Mouse (Mus musculus) WW6 (cell line): ENCODE measurements around the gene Cog1.

Experiments
- DNase-seq: peaks from one replicate; pipeline ENCODE4 v3.0.0-alpha.2; 2013; ENCODE audit warnings: low read depth, low spot score

Cog1 gene

DNA sequence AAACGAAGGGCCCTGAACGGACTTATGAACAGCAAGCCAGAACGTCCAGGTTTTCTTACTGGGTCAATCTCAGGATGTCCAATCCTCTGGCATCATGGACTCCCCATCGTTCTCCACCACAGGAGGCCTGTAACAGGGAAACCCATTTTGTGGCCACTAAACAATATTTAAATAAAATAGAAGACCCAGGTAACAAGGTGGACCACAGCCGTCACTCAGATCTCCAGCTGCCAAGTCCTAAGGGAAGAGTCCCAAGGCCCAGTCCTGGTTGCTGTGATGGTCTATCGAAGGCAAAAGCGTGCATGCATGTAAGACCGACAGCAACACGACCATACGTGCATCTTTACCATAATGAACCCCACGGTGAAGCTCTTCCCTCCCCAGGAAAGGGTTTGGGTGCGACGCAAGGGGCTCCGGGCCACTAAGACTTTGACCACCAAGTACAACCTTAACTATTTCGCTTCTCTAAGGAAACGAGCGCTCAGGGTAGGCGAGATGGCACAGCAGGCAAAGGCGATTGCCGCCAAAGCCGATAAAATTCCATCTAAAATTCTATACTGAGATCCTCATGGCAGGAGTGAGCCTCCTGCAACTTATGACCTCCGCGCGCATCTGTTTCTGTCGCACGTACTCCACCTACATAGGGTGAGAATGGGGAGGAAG, at the start of gene Cog1:
Gene Cog1 (plus strand): TSS at position 480 of the 663 bp plus-strand sequence.
- no peak for DNase-seq

DNA sequence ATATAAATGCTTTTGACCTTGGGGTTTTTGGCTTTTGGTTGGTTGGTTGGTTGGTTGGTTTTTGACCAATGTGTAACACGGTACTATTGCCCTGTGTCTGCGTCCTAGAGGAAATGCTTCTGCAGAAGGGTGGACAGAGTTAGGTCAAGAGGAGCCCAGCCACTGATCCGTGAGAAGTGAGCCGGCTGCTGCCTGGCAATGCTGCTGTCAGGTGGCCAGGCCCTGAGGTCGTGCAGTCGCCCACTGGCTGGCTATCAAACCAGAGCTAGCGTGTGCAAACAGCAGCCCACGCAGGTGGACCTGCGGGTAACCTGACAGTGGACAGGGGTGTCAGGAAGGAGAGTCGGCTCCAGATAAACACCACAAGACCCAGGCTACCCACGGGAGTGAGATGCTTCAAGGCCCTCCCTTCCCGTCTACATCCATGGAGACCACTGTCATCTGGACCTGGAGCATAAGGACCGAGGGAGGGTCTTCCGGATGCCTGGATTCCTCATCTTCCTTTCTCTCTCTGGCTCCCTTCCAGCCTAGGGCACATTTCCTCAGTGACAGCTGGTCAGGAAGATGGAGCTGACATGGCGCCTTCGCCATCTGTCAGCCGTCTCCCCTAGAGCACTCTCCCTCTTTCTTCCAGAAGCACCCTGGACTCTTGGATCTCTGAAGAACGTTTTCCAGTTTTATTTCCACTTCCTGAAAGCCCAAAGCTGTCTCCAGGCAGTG, 48.3 kb upstream of the Cog1 start:
- DNase-seq, result no peak

DNA sequence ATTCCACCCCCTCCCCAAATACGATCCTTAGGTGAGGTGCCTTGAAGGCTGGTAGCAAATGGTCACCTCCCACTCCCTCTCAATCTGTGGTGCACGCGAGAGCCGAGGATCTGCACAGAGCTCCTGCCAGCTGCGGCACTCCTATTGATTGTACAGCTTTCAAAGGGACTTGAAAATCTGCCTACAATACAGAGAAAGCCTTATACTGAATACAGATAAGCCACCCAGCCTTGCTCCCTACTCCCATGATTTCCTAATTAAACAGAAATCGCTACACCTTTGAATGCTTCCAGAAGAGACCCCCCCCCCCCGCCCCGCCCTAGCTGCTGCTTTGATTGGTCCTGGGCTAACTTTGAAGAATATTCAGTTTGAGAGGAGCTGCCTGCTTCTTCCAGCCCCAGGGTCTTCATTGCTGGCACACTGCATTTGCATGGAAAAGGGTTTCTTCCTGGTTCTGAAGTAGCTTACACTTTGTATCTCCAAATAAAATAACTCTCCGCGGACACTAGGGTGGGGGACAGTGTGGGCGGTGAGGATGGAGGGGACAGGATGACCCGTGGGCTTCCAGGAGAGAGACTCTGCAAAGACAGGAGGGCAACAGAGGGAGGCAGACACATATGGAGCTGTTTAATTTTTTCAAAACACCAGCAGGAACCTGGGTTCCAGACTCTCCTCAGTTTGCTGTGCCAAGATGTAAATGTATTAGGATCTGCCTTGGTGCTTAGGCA, 47.2 kb upstream of the Cog1 start:
- DNase-seq, result no peak

DNA sequence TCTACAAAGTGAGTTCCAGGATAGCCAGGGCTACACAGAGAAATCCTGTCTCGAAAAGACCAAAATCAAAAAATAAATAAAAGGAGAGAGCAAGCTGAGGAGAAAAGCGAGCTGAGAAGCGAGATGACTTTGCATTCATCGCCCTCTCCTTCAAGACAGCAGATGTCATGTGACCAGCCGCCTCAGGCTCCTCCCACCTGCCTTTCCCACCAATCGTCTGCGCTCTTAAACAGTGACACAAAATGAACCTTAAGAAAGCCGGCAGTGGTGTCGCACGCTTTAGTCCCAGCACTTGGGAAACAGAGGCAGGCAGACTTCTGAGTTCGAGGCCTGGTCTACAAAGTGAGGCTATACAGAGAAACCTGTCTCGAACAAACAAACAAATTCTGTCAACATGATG, 41.4 kb upstream of the Cog1 start:
- DNase-seq, result peak; percentile 52

DNA sequence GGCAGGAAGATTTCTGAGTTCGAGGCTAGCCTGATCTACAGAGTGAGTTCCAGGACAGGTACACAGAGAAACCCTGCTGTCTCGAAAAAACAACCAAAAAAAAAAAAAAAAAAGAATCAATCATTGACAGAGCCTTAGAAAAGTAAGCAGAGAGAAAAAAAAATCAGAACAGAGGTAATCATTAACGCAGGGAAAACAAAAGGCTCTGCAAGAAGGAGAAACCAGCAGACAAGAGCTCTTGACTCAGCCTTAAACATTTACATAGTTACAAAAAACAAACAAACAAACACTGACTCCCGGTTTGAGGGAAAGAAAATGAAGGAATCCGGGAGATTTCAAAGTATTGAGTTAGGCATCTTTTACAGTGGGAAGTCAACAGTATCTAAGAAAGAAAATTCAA, 39.4 kb upstream of the Cog1 start:
- no peak for DNase-seq

DNA sequence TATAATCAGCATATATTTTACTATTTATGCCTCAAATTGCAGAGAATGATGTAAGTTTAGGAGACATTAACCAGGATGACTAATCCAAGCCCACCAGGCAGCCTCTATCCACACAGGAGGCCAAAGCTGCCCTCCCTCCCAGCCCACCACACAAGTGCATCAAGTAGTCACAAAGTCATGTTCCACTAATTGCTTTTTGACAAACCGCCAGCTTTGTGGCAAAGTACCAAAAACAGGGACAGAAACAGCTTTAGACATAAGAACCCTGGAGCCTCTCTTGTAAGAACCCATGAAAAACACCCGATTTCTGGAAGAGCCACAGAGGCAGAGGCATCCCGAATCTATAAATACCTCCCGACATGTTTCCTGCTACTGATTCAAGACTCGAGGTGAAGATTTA, 38.7 kb upstream of the Cog1 start:
- no peak for DNase-seq

DNA sequence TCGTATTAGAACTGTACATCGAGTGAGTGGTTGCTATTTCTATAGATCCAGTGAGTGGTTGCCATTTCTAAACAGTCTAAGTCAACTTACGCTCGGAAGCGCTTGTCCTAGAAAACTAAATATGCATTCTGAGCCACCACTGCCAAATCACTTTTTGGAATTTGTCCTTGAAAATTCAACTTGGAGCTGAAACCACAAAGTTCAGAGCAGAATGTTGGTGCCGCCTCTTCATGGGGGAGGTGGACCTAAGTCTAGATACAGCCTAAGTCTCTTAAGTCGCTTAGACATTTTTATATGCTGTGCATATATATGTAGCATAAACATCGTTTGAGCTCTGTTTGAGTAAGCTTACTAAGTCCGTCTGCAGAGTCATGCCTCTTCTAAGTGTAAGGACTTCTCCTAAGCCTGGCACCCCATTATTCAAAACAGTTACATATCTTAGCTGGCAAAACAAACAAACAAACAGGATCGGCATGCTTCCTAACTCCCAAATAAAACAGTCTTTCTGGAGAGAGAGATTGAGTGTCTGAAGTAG, 37.8 kb upstream of the Cog1 start:
- DNase-seq, result no peak

DNA sequence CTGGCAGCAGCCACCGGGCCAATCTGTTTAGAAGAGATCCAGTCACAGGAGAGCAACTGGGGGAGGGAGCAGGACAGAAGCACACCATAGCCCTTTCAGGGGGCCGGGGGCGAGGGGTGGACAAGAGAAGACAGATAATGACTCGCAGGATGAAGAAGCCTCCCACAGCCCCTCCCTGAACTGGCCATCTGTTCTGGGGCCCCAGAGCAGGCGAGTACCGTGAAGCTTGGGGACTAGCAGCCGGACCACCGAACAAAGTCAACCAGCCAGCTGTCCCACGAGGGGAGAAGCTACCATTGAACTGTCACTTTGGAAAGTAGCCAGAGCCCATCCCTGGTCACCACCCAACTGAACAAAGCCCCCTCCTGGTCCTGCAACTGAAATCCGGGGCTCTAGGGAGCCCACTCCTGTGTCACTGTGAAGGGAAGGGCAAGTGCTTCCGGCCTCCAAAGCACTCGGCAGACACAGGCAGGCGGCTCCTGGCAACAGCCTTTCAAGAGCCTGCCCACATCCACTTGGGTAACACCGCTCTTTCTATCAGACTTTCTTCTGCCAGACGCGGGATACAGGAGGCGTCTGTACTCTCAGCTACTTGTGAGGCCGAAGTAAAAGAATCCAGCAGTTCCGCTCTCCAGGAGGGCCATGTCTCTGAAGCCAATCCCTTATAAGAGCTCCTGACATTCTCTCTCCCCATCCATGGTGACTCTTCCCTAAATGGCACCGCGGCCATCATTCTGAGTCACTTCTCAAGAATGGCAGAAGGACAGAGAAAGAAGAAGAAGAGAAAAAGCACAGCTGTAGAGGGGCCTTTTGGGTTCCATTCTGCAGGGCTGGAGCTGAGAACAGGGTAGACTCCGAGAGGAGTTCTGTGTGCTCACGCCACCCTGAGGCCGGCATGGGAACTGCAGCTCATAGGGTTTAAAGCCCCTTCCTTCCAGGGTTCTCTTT, 37.0 kb upstream of the Cog1 start:
- peak; percentile 58 for DNase-seq

DNA sequence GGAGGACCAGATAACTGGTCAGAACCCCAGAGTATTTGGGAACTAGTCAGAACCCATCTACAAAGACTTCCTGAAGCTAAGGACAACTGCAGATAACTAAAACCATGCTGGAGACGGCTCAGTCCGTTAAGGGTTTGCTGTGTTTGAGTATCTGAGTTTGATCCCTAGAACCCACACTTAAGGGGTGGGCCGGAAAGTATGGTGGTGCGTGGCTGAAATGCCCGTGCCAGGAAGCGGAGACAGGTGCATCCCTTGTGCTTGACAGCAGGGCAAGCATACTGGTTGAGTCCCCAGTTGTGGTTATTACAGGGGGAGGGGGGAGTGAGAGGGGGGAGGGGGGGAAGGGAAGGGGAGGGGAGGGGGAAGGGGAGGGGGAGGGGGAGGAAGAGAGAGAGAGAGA, 34.5 kb upstream of the Cog1 start:
- no peak for DNase-seq

DNA sequence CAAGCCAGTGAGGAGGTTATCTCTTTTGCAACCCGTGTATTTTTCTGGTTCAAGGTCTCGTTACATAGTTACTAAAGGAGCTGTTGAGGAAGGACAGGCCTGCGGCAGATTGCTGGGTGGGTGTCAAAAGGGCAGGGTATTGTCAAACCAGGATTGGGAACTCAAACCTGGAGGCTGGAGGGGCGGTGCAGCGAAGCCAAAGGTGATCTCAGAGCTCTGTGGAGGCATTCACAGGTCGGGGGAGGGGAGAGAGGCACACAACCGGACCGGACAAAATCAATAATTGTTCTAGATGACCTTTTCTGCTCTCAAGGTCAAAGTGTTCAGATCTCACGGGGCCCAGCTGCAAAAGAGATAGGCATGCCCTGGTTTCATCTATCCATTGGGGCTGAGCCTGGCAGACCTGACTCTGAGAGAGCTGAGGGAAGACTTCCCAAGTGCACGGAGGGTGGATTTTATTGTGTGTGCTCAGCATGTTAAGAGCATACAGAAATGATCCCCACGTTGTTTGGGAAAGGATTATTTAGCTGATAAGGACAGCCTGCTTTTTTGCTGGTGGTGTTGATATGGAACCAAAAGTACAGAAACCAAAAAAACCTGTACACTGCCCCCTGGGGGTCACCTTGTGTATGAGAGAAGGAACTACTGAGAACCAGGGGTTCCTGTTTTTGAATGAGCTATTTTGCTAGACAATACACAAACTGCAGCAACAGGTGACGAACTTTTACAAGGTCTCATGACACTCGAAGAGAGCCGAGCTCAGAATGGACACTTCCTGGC, 31.6 kb upstream of the Cog1 start:
- peak; percentile 68 for DNase-seq

DNA sequence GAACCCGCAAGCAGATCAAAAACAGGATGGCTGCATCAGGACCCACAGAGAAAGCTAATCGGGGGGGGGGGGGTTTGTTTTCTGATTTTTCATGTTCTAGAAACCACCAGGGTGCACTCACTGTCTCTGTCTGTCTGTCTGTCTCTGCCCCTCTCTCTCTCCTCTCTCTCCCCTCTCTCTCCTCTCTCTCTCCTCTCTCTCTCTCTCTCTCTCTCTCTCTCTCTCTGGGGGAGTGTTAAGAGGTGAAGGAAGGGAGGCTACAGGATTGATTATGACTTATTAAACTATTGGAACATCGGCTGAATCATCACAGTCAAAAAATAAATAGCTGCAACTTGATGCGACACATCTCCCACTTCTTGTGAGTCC, 30.7 kb upstream of the Cog1 start:
- no peak for DNase-seq

DNA sequence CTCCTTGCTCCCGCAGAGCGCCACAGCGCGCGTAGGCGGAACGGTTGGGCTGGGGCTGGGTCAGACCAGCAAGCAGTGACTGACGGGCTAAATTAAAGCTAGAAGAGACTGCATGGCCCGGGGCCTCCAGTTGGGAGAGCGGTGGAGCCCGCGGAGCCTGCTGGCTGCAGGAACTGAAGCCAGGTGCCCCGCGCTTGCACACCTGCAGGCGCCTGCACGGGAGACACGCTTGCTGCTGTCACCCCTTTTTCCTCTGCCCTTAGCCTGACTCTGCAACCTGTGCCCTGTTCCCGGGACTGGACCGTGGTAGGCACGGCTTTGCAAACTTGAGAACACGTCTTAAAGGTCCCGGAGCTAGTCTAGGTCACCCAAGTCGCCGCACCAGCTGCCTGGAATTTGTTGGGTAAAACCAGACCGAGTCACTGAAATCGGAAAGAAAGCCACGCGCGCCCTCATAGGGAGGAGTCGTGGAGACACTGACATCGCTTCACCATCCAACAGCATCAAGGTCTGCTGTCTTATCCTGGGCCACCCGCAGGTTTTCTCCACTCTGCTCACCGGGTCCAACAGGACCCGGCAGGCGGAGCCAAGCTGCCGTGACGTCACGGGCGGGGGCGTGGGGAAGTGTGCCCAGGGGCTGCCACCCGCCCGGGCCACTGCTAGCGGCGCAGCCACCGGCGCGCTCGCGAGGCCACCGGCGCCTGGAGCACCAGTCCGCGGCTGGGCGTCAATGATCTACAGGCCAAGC, 30.1 kb upstream of the Cog1 start, which contains the start of gene Sstr2:
Gene Sstr2 (plus strand): TSS at position 671 of the 748 bp plus-strand sequence.
- DNase-seq, result peak; percentile 42

DNA sequence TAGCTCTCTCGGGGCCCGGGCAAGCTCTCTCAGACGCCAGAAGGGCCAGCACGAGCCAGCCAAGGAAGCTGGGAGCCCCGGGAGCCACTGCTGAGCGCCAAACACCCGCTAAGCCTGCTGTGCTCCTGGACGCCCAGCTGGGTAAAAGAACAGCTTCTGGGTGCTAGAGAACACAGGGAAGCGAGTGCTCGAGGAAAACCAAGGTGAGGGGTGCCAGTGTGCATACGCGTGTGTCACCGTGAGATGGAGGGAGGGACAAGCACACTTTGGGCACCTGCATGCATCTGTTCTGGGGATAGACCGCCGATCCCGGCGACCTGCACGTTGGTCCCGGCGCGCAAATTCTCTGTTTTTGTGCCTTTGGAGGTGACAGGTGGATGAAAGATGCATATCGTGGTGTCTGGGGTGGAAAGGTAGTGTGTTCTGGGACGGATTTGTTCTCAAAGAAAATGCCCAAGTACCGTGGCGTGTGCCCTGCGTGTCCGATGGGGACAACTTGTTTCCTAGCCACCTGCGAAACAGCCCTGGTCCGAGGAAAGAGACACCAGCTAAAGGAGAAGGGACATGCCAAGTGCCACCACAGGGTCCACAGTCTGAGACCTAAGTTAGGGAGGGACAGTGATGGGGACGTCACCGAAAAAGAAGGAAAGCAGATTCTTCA, 29.4 kb upstream of the Cog1 start:
- DNase-seq, result no peak

DNA sequence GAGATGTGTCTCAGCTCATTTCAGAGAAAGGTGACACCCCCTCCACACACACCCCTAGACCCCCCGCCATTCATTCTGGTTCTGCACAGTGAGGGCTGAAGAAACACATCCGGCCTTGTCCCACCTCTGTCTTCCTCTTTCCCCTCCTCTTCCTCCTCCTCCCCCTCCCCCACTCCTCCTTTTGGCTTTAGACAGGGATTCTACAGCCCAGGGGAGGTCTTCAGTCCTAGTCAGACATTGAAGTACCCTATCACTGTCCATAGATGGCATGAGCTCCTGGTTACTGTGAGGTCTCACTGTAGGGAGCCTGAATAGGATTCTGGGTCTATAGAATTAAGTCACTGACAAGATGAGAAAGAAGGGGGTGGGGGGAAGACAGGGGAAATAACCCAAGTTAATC, 28.0 kb upstream of the Cog1 start:
- no peak for DNase-seq

DNA sequence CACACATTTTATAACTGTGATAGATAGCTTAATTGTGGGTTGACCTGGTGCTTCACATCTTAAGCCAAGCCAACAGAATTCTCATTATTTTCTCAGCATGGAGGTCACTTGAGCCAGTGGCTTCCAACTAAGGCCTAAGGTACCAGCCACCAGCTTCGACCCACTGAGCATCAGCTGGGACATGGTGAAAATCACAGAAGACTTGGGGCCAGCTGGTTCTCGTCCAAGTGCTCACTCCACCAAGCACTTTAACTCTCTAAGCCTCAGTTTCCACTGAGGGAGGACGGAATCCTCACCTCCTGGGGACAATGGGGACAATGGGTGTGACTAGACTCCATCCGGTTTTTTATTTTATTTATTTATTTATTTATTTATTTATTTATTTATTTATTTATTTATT, 26.9 kb upstream of the Cog1 start:
- DNase-seq, result no peak

DNA sequence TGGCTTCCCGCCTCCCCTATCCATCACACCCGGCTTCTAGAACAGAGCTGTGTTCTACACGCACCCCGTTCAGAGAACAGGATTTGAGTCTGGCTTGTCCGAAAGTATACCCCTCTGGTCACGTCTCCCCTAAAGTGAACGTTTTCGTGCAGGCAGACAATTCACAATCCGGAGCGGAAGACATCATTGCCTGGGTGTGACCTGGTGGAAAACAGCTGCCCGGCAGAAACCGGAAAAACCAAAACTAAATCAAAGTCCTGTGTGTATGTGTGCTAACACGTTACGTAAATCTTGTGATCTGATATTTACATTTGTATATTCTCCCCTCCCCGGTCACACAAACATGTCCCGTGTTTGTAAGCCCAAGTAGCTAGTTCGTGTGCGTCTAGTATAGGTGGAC, 23.5 kb upstream of the Cog1 start:
- DNase-seq, result no peak

DNA sequence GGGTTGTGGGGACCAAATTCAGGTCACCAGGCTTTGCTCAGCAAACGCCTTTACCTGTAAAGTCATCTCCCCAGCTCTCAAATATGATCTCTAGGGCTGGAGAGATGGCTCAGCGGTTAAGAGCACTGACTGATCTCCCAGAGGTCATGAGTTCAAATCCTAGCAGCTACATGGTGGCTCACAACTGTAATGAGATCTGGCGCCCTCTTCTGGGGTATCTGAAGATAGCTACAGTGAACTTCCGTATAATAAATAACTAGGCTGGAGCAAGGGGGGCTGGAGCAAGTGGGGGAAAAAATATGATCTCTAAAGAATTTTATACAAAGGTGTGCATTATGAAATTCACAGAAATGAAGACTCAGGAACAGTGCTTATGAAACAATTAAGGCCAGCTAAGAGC, 21.2 kb upstream of the Cog1 start:
- DNase-seq, result no peak

DNA sequence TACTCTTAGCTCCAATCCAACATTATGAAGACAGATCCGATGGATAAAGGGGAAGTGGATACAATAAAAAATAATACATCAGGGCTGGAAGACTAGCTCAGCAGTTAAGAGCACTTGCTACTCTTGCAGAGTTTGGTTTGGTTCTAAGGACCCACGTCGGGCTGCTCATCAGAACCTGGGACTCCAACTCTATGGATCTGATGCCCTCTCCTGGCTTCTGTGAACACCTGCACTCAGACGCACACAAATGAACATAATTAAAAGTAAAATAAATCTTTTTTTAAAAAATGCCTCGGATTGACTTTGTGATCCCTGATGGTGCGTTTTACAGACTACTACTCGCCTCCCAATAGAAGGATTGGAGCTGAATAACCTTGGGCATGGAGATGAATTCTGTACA, 18.3 kb upstream of the Cog1 start:
- no peak for DNase-seq

DNA sequence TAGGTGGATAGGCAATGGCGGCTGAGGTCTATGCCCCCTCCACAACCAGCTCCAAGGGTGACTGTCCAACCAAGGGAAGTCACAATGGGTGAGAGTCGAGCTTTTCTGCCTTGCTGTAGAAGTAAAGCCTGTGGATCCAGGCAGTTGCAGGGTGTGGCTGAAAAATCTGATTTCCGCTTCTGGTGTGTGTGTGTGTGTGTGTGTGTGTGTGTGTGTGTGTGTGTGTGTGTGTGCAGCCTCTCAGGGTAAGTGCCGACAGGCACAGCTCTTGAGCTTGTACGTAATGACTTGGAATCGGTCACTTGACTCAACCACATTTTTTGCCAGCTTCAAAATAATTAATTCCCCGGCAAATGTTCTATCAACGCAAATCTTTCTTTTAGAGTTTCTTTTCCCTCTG, 17.7 kb upstream of the Cog1 start:
- DNase-seq, result no peak
